Mouse (Mus musculus): Measurements from ENCODE around the gene Ikzf3. TPM values are rescaled to one million over a fixed set of nuclear protein-coding genes. Genes with fewer than 3 reads are reported as not detected.

Ikzf3 gene
- polyA plus RNA-seq, 1 experiment from 2014 or later = 0.35 TPM

GRCm38 (mm10) chr11:98540319-98540718 is 5.5 kb downstream of the Ikzf3 start:
- no peak for ATAC-seq (ENCODE audit: low FRiP score)
- H3K4me3 ChIP-seq = no peak overlapping the region
- H3K27me3 ChIP-seq = peaks cover 40% of the 10 kb centered on the region
- peaks cover 2% of the 10 kb centered on the region for H3K4me1 ChIP-seq (replicated peaks)
- 82% methylated on average over 5 of the region's 5 CpGs for WGBS
- no peaks in the 10 kb centered on the region; the same call in 1 of the 2 replicates for H3K9me3 ChIP-seq
- no peak overlapping the region for H3K27ac ChIP-seq
- no peak overlapping the region for H3K4me2 ChIP-seq
- no peak overlapping the region for H3K9ac ChIP-seq
- H3K36me3 ChIP-seq = no peaks in the 10 kb centered on the region

- no peak overlapping the region for H3K9ac ChIP-seq
- H3K4me3 ChIP-seq = no peak overlapping the region
- H3K27me3 ChIP-seq = peaks cover 23% of the 10 kb centered on the region
- no peak overlapping the region for H3K27ac ChIP-seq
- no peak for ATAC-seq (ENCODE audit: low FRiP score)
- no peaks in the 10 kb centered on the region for H3K36me3 ChIP-seq
- H3K4me1 ChIP-seq (replicated peaks) = no peaks in the 10 kb centered on the region
- no peak overlapping the region for H3K4me2 ChIP-seq
- H3K9me3 ChIP-seq = no peaks in the 10 kb centered on the region; the same call in 1 of the 2 replicates
Observed at GRCm38 (mm10) chr11:98537480-98538034, 8.3 kb downstream of the Ikzf3 start.

GRCm38 (mm10) chr11:98526824-98527461 is 18.9 kb downstream of the Ikzf3 start:
- Histone ChIP-seq H3K4me3 (no peak overlapping the region), H3K4me2 (no peak overlapping the region), H3K36me3 (no peaks in the 10 kb centered on the region), H3K4me1 (replicated peaks) (no peaks in the 10 kb centered on the region), H3K9me3 (no peaks in the 10 kb centered on the region), H3K27me3 (0 out of 2 replicates have a peak, but pooled peaks cover 6% of the 10 kb centered on the region), H3K27ac (no peak overlapping the region), H3K9ac (no peak overlapping the region)
- 77% methylated on average over 10 of the region's 10 CpGs for WGBS
- no peak for ATAC-seq (ENCODE audit: low FRiP score)

- 65% methylated on average over 4 of the region's 4 CpGs for WGBS
- H3K9ac ChIP-seq = no peak overlapping the region
- H3K36me3 ChIP-seq = no peaks in the 10 kb centered on the region
- H3K27ac ChIP-seq = no peak overlapping the region
- no peaks in the 10 kb centered on the region for H3K4me1 ChIP-seq (replicated peaks)
- no peaks in the 10 kb centered on the region for H3K9me3 ChIP-seq
- H3K27me3 ChIP-seq = 0 out of 2 replicates have a peak, but pooled peaks cover 6% of the 10 kb centered on the region
- no peak overlapping the region for H3K4me2 ChIP-seq
- no peak overlapping the region for H3K4me3 ChIP-seq
- no peak for ATAC-seq (ENCODE audit: low FRiP score)
Observed at GRCm38 (mm10) chr11:98525140-98525539, 20.7 kb downstream of the Ikzf3 start.

GRCm38 (mm10) chr11:98520468-98520867 is 25.4 kb downstream of the Ikzf3 start:
- Histone ChIP-seq H3K9me3 (no peaks in the 10 kb centered on the region), H3K9ac (no peak overlapping the region), H3K36me3 (no peaks in the 10 kb centered on the region), H3K4me3 (no peak overlapping the region), H3K27ac (no peak overlapping the region), H3K4me1 (replicated peaks) (no peaks in the 10 kb centered on the region), H3K4me2 (no peak overlapping the region), H3K27me3 (no peaks in the 10 kb centered on the region)
- no peak for ATAC-seq (ENCODE audit: low FRiP score)
- WGBS = 73% methylated on average over 10 of the region's 10 CpGs

- Histone ChIP-seq H3K9ac (no peak overlapping the region), H3K4me2 (no peak overlapping the region), H3K36me3 (no peaks in the 10 kb centered on the region), H3K27ac (no peak overlapping the region), H3K27me3 (no peaks in the 10 kb centered on the region), H3K4me3 (no peak overlapping the region), H3K9me3 (no peaks in the 10 kb centered on the region), H3K4me1 (replicated peaks) (no peaks in the 10 kb centered on the region)
- 50% methylated on average over 6 of the region's 6 CpGs for WGBS
- ATAC-seq (ENCODE audit: low FRiP score) = no peak
Observed at GRCm38 (mm10) chr11:98513356-98513936, 32.4 kb downstream of the Ikzf3 start.

- WGBS = 95% methylated on average over 13 of the region's 13 CpGs
Observed at GRCm38 (mm10) chr11:98512881-98513280, 33.0 kb downstream of the Ikzf3 start.

GRCm38 (mm10) chr11:98510125-98510524 is 35.7 kb downstream of the Ikzf3 start:
- H3K4me1 ChIP-seq (replicated peaks) = no peaks in the 10 kb centered on the region

More at GRCm38 (mm10) chr11:98512881-98513280, 33.0 kb downstream of the Ikzf3 start:
- no peak overlapping the region for H3K4me3 ChIP-seq
- no peaks in the 10 kb centered on the region for H3K9me3 ChIP-seq
- ATAC-seq (ENCODE audit: low FRiP score) = no peak
- no peak overlapping the region for H3K4me2 ChIP-seq
- H3K27ac ChIP-seq = no peak overlapping the region
- no peak overlapping the region for H3K9ac ChIP-seq
- no peaks in the 10 kb centered on the region for H3K36me3 ChIP-seq
- H3K27me3 ChIP-seq = no peaks in the 10 kb centered on the region
- H3K4me1 ChIP-seq (replicated peaks) = no peaks in the 10 kb centered on the region

GRCm38 (mm10) chr11:98509434-98509833 is 36.4 kb downstream of the Ikzf3 start:
- H3K27me3 ChIP-seq = no peaks in the 10 kb centered on the region
- WGBS = 79% methylated on average over 7 of the region's 7 CpGs
- H3K4me2 ChIP-seq = no peak overlapping the region
- H3K36me3 ChIP-seq = no peaks in the 10 kb centered on the region
- H3K9me3 ChIP-seq = no peaks in the 10 kb centered on the region
- H3K27ac ChIP-seq = no peak overlapping the region
- H3K4me1 ChIP-seq (replicated peaks) = no peaks in the 10 kb centered on the region
- ATAC-seq (ENCODE audit: low FRiP score) = no peak
- no peak overlapping the region for H3K9ac ChIP-seq
- no peak overlapping the region for H3K4me3 ChIP-seq

More at GRCm38 (mm10) chr11:98510125-98510524, 35.7 kb downstream of the Ikzf3 start:
- H3K9ac ChIP-seq = no peak overlapping the region
- H3K27ac ChIP-seq = no peak overlapping the region
- no peaks in the 10 kb centered on the region for H3K9me3 ChIP-seq
- 91% methylated on average over 8 of the region's 8 CpGs for WGBS
- H3K27me3 ChIP-seq = no peaks in the 10 kb centered on the region
- H3K4me3 ChIP-seq = no peak overlapping the region
- no peaks in the 10 kb centered on the region for H3K36me3 ChIP-seq
- ATAC-seq (ENCODE audit: low FRiP score) = no peak
- no peak overlapping the region for H3K4me2 ChIP-seq

GRCm38 (mm10) chr11:98504926-98505325 is 40.9 kb downstream of the Ikzf3 start:
- H3K9me3 ChIP-seq = no peaks in the 10 kb centered on the region
- no peak overlapping the region for H3K27ac ChIP-seq
- no peak overlapping the region for H3K9ac ChIP-seq
- H3K36me3 ChIP-seq = no peaks in the 10 kb centered on the region
- no peak for ATAC-seq (ENCODE audit: low FRiP score)
- peaks cover 6% of the 10 kb centered on the region; the same call in 1 of the 2 replicates for H3K4me1 ChIP-seq (replicated peaks)
- H3K4me2 ChIP-seq = no peak overlapping the region
- H3K4me3 ChIP-seq = no peak overlapping the region
- no peaks in the 10 kb centered on the region for H3K27me3 ChIP-seq
- WGBS = 76% methylated on average over 3 of the region's 3 CpGs

- Histone ChIP-seq H3K4me2 (peak overlapping the region; percentile 25; the same call in 1 of the 2 replicates), H3K36me3 (no peaks in the 10 kb centered on the region), H3K9ac (no peak overlapping the region), H3K27me3 (peaks cover 8% of the 10 kb centered on the region; the same call in 1 of the 2 replicates), H3K4me1 (replicated peaks) (peaks cover 21% of the 10 kb centered on the region), H3K9me3 (no peaks in the 10 kb centered on the region), H3K4me3 (no peak overlapping the region), H3K27ac (peak overlapping the region; percentile 85)
- WGBS = 41% methylated on average over 22 of the region's 22 CpGs
- ATAC-seq (ENCODE audit: low FRiP score) = 0 out of 2 replicates have a peak, but pooled peaks have one; percentile 32
Observed at GRCm38 (mm10) chr11:98497388-98498288, 48.2 kb downstream of the Ikzf3 start.

- WGBS = 95% methylated on average over 5 of the region's 5 CpGs
- no peaks in the 10 kb centered on the region for H3K9me3 ChIP-seq
- no peak for ATAC-seq (ENCODE audit: low FRiP score)
- no peaks in the 10 kb centered on the region for H3K36me3 ChIP-seq
- no peak overlapping the region for H3K4me2 ChIP-seq
- H3K27ac ChIP-seq = no peak overlapping the region
- no peak overlapping the region for H3K4me3 ChIP-seq
- H3K9ac ChIP-seq = no peak overlapping the region
- H3K4me1 ChIP-seq (replicated peaks) = peaks cover 15% of the 10 kb centered on the region
- peaks cover 8% of the 10 kb centered on the region; the same call in 1 of the 2 replicates for H3K27me3 ChIP-seq
Observed at GRCm38 (mm10) chr11:98495176-98495719, 50.6 kb downstream of the Ikzf3 start.

Data from hindbrain, embryonic 13.5 days (tissue).